Mouse (Mus musculus) sigmoid colon, adult 10 weeks (tissue): ENCODE results near the gene Gm14085. TPM values are rescaled to one million over a fixed set of nuclear protein-coding genes. Genes with fewer than 3 reads are reported as not detected.

Experiments
- polyA plus RNA-seq: library from polyadenylated mRNA; stranded (reverse); fragments of 350-450 nt; fragmentation: Illumina TruSeq; extraction: RNeasy Lipid Tissue Mini Kit (QIAGEN cat#74804); gene quantifications from one replicate; pipeline ENCODE4 v1.2.3, GENCODE M21; 2014; ENCODE audit warnings: low read depth, low replicate concordance

The Gm14085 gene
- 0.19 TPM for polyA plus RNA-seq

GRCm38 (mm10) chr2:122484641-122485040 is at the start of gene Gm14085:
Gm14085 (plus strand) TSS chr2:122484941.

Other genes starting within 250 kb of the Gm14085 start
- 13.0 TPM for gene Duox2, start 186.5 kb upstream of the Gm14085 start, polyA plus RNA-seq
- gene Duoxa2, start 186.0 kb upstream of the Gm14085 start, polyA plus RNA-seq = 1.7 TPM
- not detected for gene Duoxa1, start 171.2 kb upstream of the Gm14085 start, polyA plus RNA-seq
- not detected for gene Duox1, start 169.3 kb upstream of the Gm14085 start, polyA plus RNA-seq
- not detected for gene Shf, start 115.8 kb upstream of the Gm14085 start, polyA plus RNA-seq
- 4.6 TPM for gene Slc28a2, start 58.5 kb upstream of the Gm14085 start, polyA plus RNA-seq
- gene Gatm, start 126.4 kb downstream of the Gm14085 start, polyA plus RNA-seq = 55.4 TPM
- 993 TPM for gene AA467197, start 152.0 kb downstream of the Gm14085 start, polyA plus RNA-seq
- 199 TPM for gene Slc30a4, start 217.7 kb downstream of the Gm14085 start, polyA plus RNA-seq